Mouse (Mus musculus): ENCODE data around the gene Cep295. TPM values are rescaled to one million over a fixed set of nuclear protein-coding genes. Genes with fewer than 3 reads are reported as not detected.
A peak's percentile ranks its signal among the peaks of the same experiment; 100 is the strongest.
"Not testable (repeated sequence)": the region's sequence is repeated elsewhere in the genome, so short reads cannot be mapped to it uniquely, and the experiment has no call there.

The Cep295 gene
- total RNA-seq (2021) = 10 to 100 TPM; 22.2 to 23.1 TPM
- long read RNA-seq, experiment 1, full-length matches to known transcripts = 1 of 4 reads
- long read RNA-seq, experiment 1, partial matches to known transcripts = 1 of 4 reads
- long read RNA-seq, experiment 1, other reads (novel, unspliced or antisense) = 2 of 4 reads
- long read RNA-seq, experiment 2, partial matches to known transcripts = 4 of 4 reads
- long read RNA-seq, experiment 2, other reads (novel, unspliced or antisense) = 0 of 4 reads

- intact Hi-C loops (cut with DNase I) = no loop called here
- peak; percentile 97 for DNase-seq (ENCODE audit: low spot score in 2 of 2)
These were observed at the start of gene Cep295 for GRCm38 (mm10) chr9:15357484-15358275. Gene Cep295, minus strand, starts transcription at chr9:15357788.

- intact Hi-C loops (cut with DNase I) = no loop called here
- no peak for DNase-seq (ENCODE audit: low spot score in 2 of 2)
These were observed 40.0 kb upstream of the Cep295 start for GRCm38 (mm10) chr9:15397591-15397990.

GRCm38 (mm10) chr9:15395353-15395942 lies 37.9 kb upstream of the Cep295 start:
- intact Hi-C loops (cut with DNase I) = no loop called here
- DNase-seq (ENCODE audit: low spot score in 2 of 2) = no peak

- intact Hi-C loops (cut with DNase I) = no loop called here
- peak in 1 of 2 experiments; percentile 9 for DNase-seq (ENCODE audit: low spot score in 2 of 2)
These were observed 29.6 kb upstream of the Cep295 start for GRCm38 (mm10) chr9:15387075-15387643.

- intact Hi-C loops (cut with DNase I) = no loop called here
- DNase-seq (ENCODE audit: low spot score in 2 of 2) = no peak
These were observed 26.7 kb upstream of the Cep295 start for GRCm38 (mm10) chr9:15384266-15384665.

GRCm38 (mm10) chr9:15366260-15366659 lies 8.7 kb upstream of the Cep295 start:
- DNase-seq (ENCODE audit: low spot score in 2 of 2) = no peak
- intact Hi-C loops (cut with DNase I) = loop anchor here (1.0 to 5.0 kb wide), 2 partner anchors 315 to 516 kb away; no protein-coding TSS in a partner anchor

GRCm38 (mm10) chr9:15365856-15366255 lies 8.3 kb upstream of the Cep295 start:
- intact Hi-C loops (cut with DNase I) = loop anchor here (1.0 to 5.0 kb wide), 2 partner anchors 315 to 516 kb away; no protein-coding TSS in a partner anchor
- peak in 1 of 2 experiments; percentile 66 for DNase-seq (ENCODE audit: low spot score in 2 of 2)

- intact Hi-C loops (cut with DNase I) = loop anchor here (5.0 kb wide), 2 partner anchors 127 to 517 kb away; partner anchors contain the start of gene Smco4
These were observed 7.3 kb upstream of the Cep295 start for GRCm38 (mm10) chr9:15364843-15365242.

GRCm38 (mm10) chr9:15356916-15357483 lies 588 bp downstream of the Cep295 start:
- intact Hi-C loops (cut with DNase I) = no loop called here
- no peak for DNase-seq (ENCODE audit: low spot score in 2 of 2)

More at GRCm38 (mm10) chr9:15364843-15365242, 7.3 kb upstream of the Cep295 start:
- no peak for DNase-seq (ENCODE audit: low spot score in 2 of 2)

- no peak for DNase-seq (ENCODE audit: low spot score in 2 of 2)
- intact Hi-C loops (cut with DNase I) = loop anchor here (5.0 kb wide), 1 partner anchor 38 kb away; no protein-coding TSS in a partner anchor
These were observed 7.7 kb downstream of the Cep295 start for GRCm38 (mm10) chr9:15349925-15350324.

GRCm38 (mm10) chr9:15337776-15338175 lies 19.8 kb downstream of the Cep295 start:
- intact Hi-C loops (cut with DNase I) = no loop called here
- no peak for DNase-seq (ENCODE audit: low spot score in 2 of 2)

- intact Hi-C loops (cut with DNase I) = no loop called here
- no peak for DNase-seq (ENCODE audit: low spot score in 2 of 2)
These were observed 39.3 kb downstream of the Cep295 start for GRCm38 (mm10) chr9:15318170-15318742.

GRCm38 (mm10) chr9:15317223-15318169 lies 40.1 kb downstream of the Cep295 start:
- DNase-seq (ENCODE audit: low spot score in 2 of 2) = no peak
- intact Hi-C loops (cut with DNase I) = no loop called here

GRCm38 (mm10) chr9:15316296-15316695 lies 41.3 kb downstream of the Cep295 start:
- DNase-seq (ENCODE audit: low spot score in 2 of 2); intact Hi-C loops (cut with DNase I): not testable (repeated sequence)

GRCm38 (mm10) chr9:15314619-15315018 lies 43.0 kb downstream of the Cep295 start:
- no peak for DNase-seq (ENCODE audit: low spot score in 2 of 2)

GRCm38 (mm10) chr9:15313633-15314032 lies 44.0 kb downstream of the Cep295 start:
- intact Hi-C loops (cut with DNase I) = loop anchor here (5.0 kb wide), 2 partner anchors 34 to 46 kb away; no protein-coding TSS in a partner anchor
- DNase-seq (ENCODE audit: low spot score in 2 of 2) = no peak

More at GRCm38 (mm10) chr9:15314619-15315018, 43.0 kb downstream of the Cep295 start:
- intact Hi-C loops (cut with DNase I) = loop anchor here (5.0 kb wide), 2 partner anchors 33 to 47 kb away; no protein-coding TSS in a partner anchor

GRCm38 (mm10) chr9:15312054-15312735 lies 45.4 kb downstream of the Cep295 start:
- intact Hi-C loops (cut with DNase I) = loop anchor here (5.0 kb wide), 2 partner anchors 35 to 45 kb away; no protein-coding TSS in a partner anchor

More at GRCm38 (mm10) chr9:15312054-15312735, 45.4 kb downstream of the Cep295 start:
- DNase-seq (ENCODE audit: low spot score in 2 of 2) = no peak

Data from left cerebral cortex, postnatal 14 days (tissue).